Mouse (Mus musculus): ENCODE results near the gene Gm13420. TPM values are rescaled to one million over a fixed set of nuclear protein-coding genes. Genes with fewer than 3 reads are reported as not detected.

Gm13420 gene
- 0.32 TPM in 2 replicates for polyA plus RNA-seq (2012; rRNA removed)

DNA sequence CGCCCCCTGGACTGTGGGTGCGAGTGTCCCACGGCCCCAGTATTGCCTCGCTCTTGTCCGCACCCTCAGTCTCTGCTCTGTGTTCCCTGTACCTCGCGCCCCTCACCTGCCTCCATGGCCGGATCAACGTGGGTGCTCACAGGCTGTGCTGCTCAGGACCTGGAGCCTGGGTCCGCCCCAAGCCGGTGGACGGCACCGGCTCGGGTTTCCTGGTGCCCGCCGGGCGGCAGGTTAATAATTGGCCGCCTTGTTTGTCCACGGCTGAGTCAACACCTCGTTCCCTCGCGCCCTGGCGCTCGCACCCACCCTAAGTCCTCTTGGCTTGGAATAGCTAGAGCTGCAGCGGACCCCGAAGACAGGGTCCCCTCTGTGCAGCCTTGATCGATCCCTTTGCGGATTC is at the start of gene Gm13420:
Gene Gm13420 (minus strand): TSS at position 189 of the 400 bp plus-strand sequence.

DNA sequence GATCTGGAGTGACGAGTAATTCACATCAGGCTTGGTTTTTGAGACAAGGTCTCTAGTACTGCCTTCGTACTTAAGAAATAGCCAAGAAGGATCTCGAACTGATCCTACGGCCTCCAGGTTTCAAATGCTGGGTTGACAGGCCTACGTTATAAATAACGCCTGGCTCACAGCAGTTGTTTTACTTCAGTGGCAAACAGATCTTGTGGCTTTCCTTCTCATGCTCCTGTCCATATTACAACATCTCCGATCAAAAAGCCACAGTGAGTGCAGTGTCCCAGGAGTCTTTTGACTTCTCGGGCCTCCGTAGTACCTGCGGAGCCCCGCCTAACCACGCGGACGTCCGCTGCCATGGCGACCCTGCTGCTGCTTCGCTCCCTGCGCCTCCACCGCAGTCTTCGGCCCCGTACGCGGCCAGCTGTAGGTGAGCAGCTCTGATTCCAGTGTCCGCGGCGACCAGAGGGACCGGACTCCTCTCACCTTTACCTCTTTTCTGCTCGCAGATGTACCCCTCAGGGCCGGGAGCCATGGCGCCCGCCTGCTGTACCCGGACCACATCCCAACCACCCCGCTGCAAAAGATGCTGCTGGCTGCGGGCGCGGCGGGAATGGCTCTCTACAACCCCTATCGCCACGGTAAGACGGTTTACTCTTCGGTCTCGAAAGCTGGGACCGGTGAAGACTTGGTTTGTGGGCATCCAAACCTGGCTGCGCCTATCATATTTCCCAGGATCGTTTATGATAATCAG is 36.6 kb upstream of the Gm13420 start, which contains the start of gene Trub2:
Gene Trub2 (minus strand): TSS at position 566 of the 745 bp plus-strand sequence.

GRCm38 (mm10) chr2:29787104-29787917 is 35.8 kb upstream of the Gm13420 start, which contains the start of gene Coq4:
Coq4 (plus strand) TSS chr2:29787493.

Other genes starting within 250 kb of the Gm13420 start
- 10.1 and 11.4 TPM in 2 replicates for gene Rapgef1, start 132.0 kb downstream of the Gm13420 start, polyA plus RNA-seq (2012; rRNA removed)
- gene Gm13547, start 7.6 kb upstream of the Gm13420 start, polyA plus RNA-seq (2012; rRNA removed): not detected in 2 replicates
- 6.8 and 11.3 TPM in 2 replicates for gene Coq4, start 35.8 kb upstream of the Gm13420 start, polyA plus RNA-seq (2012; rRNA removed)
- 13.0 and 13.7 TPM in 2 replicates for gene Trub2, start 36.8 kb upstream of the Gm13420 start, polyA plus RNA-seq (2012; rRNA removed)
- gene Slc27a4, start 50.9 kb upstream of the Gm13420 start, polyA plus RNA-seq (2012; rRNA removed): 2.0 and 2.1 TPM in 2 replicates
- gene Urm1, start 68.4 kb upstream of the Gm13420 start, polyA plus RNA-seq (2012; rRNA removed): 15.1 and 17.0 TPM in 2 replicates
- gene Cercam, start 117.5 kb upstream of the Gm13420 start, polyA plus RNA-seq (2012; rRNA removed): 16.4 and 19.8 TPM in 2 replicates
- gene Odf2, start 137.5 kb upstream of the Gm13420 start, polyA plus RNA-seq (2012; rRNA removed): 24.7 and 31.5 TPM in 2 replicates
- 12.3 and 14.0 TPM in 2 replicates for gene Gle1, start 183.7 kb upstream of the Gm13420 start, polyA plus RNA-seq (2012; rRNA removed)
- gene Sptan1, start 213.9 kb upstream of the Gm13420 start, polyA plus RNA-seq (2012; rRNA removed): 19.9 and 23.5 TPM in 2 replicates